Mouse (Mus musculus) liver, postnatal 0 days (tissue): ENCODE data around the gene Stard13. TPM values are rescaled to one million over a fixed set of nuclear protein-coding genes. Genes with fewer than 3 reads are reported as not detected.

Experiments
- ATAC-seq: fragments of 200-750 bp; cut with Nextera tagmentation; 2 replicates; pipeline ENCODE4 v1.8.0; 2017; ENCODE audit warnings: mild to moderate bottlenecking, moderate library complexity
- DNase-seq: peaks from one replicate; pipeline ENCODE4 v3.0.0-alpha.2; 2016
- H3K27ac ChIP-seq: fragments of 300-500 bp; sonication (generic); 2 replicates; pipeline ENCODE4 v1.5.1; 2014; ENCODE audit warnings: antibody characterized with exemption, moderate library complexity, mild to moderate bottlenecking, low read depth
- H3K27me3 ChIP-seq: fragments of 300-500 bp; sonication (generic); 2 replicates; pipeline ENCODE4 v1.6.1; 2014; ENCODE audit warnings: low read length, control low read depth, mixed read lengths; ENCODE audit not compliant: insufficient read depth
- H3K36me3 ChIP-seq: fragments of 300-500 bp; sonication (generic); replicated peaks from 2 replicates; pipeline ENCODE4 v1.6.1; 2014; ENCODE audit warnings: mild to moderate bottlenecking, control low read depth, low read length, moderate library complexity, mixed read lengths; ENCODE audit not compliant: insufficient read depth
- H3K4me1 ChIP-seq: fragments of 300-500 bp; sonication (generic); 2 replicates; pipeline ENCODE4 v1.6.1; 2014; ENCODE audit warnings: antibody characterized with exemption, mild to moderate bottlenecking, control low read depth; ENCODE audit not compliant: insufficient read depth
- H3K4me2 ChIP-seq: fragments of 300-500 bp; sonication (generic); 2 replicates; pipeline ENCODE4 v1.6.1; 2014; ENCODE audit warnings: low read depth, mild to moderate bottlenecking, low read length, moderate library complexity, mixed read lengths
- H3K4me3 ChIP-seq: fragments of 300-500 bp; sonication (generic); 2 replicates; pipeline ENCODE4 v1.5.1; 2014; ENCODE audit warnings: low read depth, low read length
- H3K9ac ChIP-seq: fragments of 300-500 bp; sonication (generic); replicated peaks from 2 replicates; pipeline ENCODE4 v1.6.1; 2014; ENCODE audit warnings: mild to moderate bottlenecking, moderate library complexity
- H3K9me3 ChIP-seq: fragments of 300-500 bp; sonication (generic); 2 replicates; pipeline ENCODE4 v1.6.1; 2016; ENCODE audit warnings: mild to moderate bottlenecking, control low read depth, low read length, mixed read lengths
- CTCF ChIP-seq: sonication (generic); IDR thresholded peaks from 2 replicates; pipeline ENCODE4 v1.5.1; 2016; ENCODE audit warnings: antibody characterized with exemption, low read depth
- EP300 ChIP-seq: IDR thresholded peaks from 2 replicates; pipeline ENCODE4 v1.6.1; 2016; ENCODE audit warnings: antibody characterized with exemption, low read depth, mild to moderate bottlenecking
- WGBS: fragments of 180-500 bp; shearing (Covaris S2); extraction: QIAGEN DNeasy Blood & Tissue Kit; methylation state at CpG from one replicate; pipeline ENCODE4 v1.1.7; 2014; ENCODE audit not compliant: insufficient replicate concordance; 5-methylcytosine and 5-hydroxymethylcytosine counted together
- polyA plus RNA-seq: library from polyadenylated mRNA; unstranded; fragments of >200 nt; fragmentation: Nextera tagmentation; extraction: Ambion mirVana; gene quantifications from 2 replicates; pipeline ENCODE4 v1.2.1, GENCODE M21; 2015

The Stard13 gene
- polyA plus RNA-seq, 1 experiment from 2014 or later, result 1.0 TPM

DNA sequence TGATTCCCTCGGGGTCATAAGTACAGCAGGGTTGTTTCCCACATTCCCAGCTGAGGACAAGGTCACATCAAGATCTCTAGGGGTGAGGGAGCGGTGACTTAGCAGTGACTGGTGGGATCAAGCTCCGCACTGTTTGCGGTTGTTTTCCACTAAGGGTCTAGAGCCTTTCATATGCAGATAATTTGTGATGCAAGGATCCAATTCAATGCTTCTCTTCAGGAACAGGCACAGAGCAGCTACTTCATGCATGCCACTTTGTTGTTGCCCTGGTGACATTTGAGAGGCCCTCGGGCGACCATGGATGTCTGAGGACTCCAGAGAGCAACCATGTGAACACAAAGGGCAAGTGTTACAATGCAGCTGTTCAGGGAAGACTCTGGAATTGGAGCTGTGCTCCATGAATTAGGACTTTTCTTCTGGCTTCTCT is 14.9 kb downstream of the Stard13 start:
- TF ChIP-seq EP300, result no peak
- TF ChIP-seq CTCF, result no peak
- no peaks in the 10 kb centered on the region for H3K36me3 ChIP-seq
- DNase-seq (no peak), ATAC-seq (no peak)
- H3K4me2 ChIP-seq, result no peak overlapping the region
- H3K9ac ChIP-seq, result no peak overlapping the region
- H3K9me3 ChIP-seq, result no peaks in the 10 kb centered on the region
- H3K4me1 ChIP-seq, result no peaks in the 10 kb centered on the region
- H3K27ac ChIP-seq, result no peak overlapping the region
- H3K4me3 ChIP-seq, result no peak overlapping the region
- 60% methylated on average over 6 of the region's 6 CpGs for WGBS
- no peaks in the 10 kb centered on the region for H3K27me3 ChIP-seq

DNA sequence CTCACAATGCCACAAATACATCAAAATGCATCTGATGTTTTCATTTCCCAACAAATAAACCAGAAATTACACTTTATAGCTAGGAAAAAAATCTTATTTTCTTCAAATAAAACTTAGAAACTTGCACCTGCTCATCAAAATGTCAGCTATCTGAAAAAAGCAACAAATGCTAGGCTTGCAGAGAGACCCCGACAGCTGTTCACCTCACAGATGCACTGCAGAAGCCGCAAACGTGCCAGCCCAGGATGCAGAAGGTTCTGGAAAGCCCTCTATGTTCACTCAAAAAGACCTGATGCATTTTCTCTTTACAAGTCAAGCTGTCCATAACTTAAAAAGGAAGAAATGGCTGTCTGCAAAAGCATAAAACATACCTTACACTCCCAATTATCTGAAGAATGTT is 20.5 kb downstream of the Stard13 start:
- no peaks in the 10 kb centered on the region for H3K4me1 ChIP-seq
- no peak overlapping the region for H3K27ac ChIP-seq
- TF ChIP-seq EP300 (no peak), CTCF (no peak)
- no peak for DNase-seq
- 79% methylated on average over 3 of the region's 3 CpGs for WGBS
- H3K27me3 ChIP-seq, result no peaks in the 10 kb centered on the region
- H3K4me3 ChIP-seq, result no peak overlapping the region
- H3K9me3 ChIP-seq, result no peaks in the 10 kb centered on the region
- no peak overlapping the region for H3K9ac ChIP-seq
- H3K4me2 ChIP-seq, result no peak overlapping the region
- no peaks in the 10 kb centered on the region for H3K36me3 ChIP-seq
- ATAC-seq, result no peak

DNA sequence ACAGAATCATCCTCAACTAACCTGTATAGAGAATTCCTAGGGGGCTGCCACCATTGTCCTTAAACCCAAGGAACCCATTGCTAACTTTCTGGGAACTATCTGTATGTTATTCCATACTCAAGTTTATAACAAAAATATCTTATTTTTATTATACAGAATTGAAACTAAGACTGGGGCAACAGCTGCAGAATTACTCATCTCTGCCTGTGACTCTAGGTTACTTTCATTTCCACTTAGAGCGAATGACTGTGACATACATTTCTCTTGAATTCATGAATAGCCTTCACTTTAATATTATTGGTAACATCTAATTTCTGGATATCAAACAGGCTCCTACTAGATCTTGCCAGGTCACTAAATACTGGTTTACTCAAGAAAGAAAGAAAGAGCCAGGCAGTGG is 22.8 kb downstream of the Stard13 start:
- H3K4me1 ChIP-seq, result no peaks in the 10 kb centered on the region
- no peaks in the 10 kb centered on the region for H3K27me3 ChIP-seq
- H3K27ac ChIP-seq, result no peak overlapping the region
- H3K4me3 ChIP-seq, result no peak overlapping the region
- H3K9ac ChIP-seq, result no peak overlapping the region
- ATAC-seq, result no peak
- no peaks in the 10 kb centered on the region for H3K9me3 ChIP-seq
- TF ChIP-seq CTCF (no peak), EP300 (no peak)
- WGBS, result 68% methylated on average over 1 of the region's 1 CpGs
- H3K4me2 ChIP-seq, result no peak overlapping the region
- no peak for DNase-seq
- no peaks in the 10 kb centered on the region for H3K36me3 ChIP-seq

GRCm38 (mm10) chr5:151210060-151210459 is 23.6 kb downstream of the Stard13 start:
- DNase-seq (no peak), ATAC-seq (no peak)
- no peak for TF ChIP-seq CTCF
- TF ChIP-seq EP300, result no peak
- no peak overlapping the region for H3K9ac ChIP-seq
- no peak overlapping the region for H3K4me3 ChIP-seq
- no peaks in the 10 kb centered on the region for H3K9me3 ChIP-seq
- WGBS, result 49% methylated on average over 2 of the region's 2 CpGs
- H3K4me1 ChIP-seq, result no peaks in the 10 kb centered on the region
- no peak overlapping the region for H3K4me2 ChIP-seq
- no peaks in the 10 kb centered on the region for H3K36me3 ChIP-seq
- no peak overlapping the region for H3K27ac ChIP-seq
- no peaks in the 10 kb centered on the region for H3K27me3 ChIP-seq

DNA sequence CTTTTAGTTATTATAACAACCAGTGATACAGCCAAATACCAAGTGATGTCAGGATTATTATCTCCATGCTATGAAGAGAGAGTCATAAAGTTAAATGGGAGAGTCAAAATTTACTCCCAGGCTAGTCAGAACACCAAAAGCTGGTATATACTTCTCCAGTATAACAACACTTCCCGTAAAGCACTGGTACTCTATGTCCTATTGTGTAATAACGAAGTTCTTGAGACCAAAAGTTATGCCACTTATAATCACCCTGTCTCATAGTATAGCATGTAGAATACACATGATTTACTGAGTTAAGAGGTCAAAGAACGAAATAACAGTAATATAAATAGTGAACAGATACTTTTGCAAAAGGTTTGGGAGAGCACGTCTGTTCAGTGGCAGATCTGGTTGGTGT is 28.6 kb downstream of the Stard13 start:
- H3K4me1 ChIP-seq, result no peaks in the 10 kb centered on the region
- ATAC-seq, result no peak
- no peaks in the 10 kb centered on the region for H3K36me3 ChIP-seq
- no peaks in the 10 kb centered on the region for H3K9me3 ChIP-seq
- no peak overlapping the region for H3K27ac ChIP-seq
- no peak overlapping the region for H3K4me2 ChIP-seq
- H3K27me3 ChIP-seq, result no peaks in the 10 kb centered on the region
- no peak overlapping the region for H3K9ac ChIP-seq
- no peak for TF ChIP-seq CTCF
- no peak for TF ChIP-seq EP300
- no peak overlapping the region for H3K4me3 ChIP-seq
- DNase-seq, result no peak
- WGBS, result 78% methylated on average over 4 of the region's 4 CpGs

- ATAC-seq, result no peak
- 67% methylated on average over 5 of the region's 5 CpGs for WGBS
- Histone ChIP-seq H3K4me2 (no peak overlapping the region), H3K9me3 (no peaks in the 10 kb centered on the region), H3K27ac (no peak overlapping the region), H3K27me3 (no peaks in the 10 kb centered on the region), H3K36me3 (no peaks in the 10 kb centered on the region), H3K4me1 (no peaks in the 10 kb centered on the region), H3K4me3 (no peak overlapping the region), H3K9ac (no peak overlapping the region)
- DNase-seq, result no peak
- no peak for TF ChIP-seq CTCF
- no peak for TF ChIP-seq EP300
Measured at GRCm38 (mm10) chr5:151202925-151203324, 30.7 kb downstream of the Stard13 start.

GRCm38 (mm10) chr5:151201220-151201619 is 32.4 kb downstream of the Stard13 start:
- Histone ChIP-seq H3K4me1 (no peaks in the 10 kb centered on the region), H3K4me3 (no peak overlapping the region), H3K27ac (no peak overlapping the region), H3K9ac (no peak overlapping the region), H3K4me2 (no peak overlapping the region), H3K27me3 (no peaks in the 10 kb centered on the region), H3K9me3 (no peaks in the 10 kb centered on the region), H3K36me3 (no peaks in the 10 kb centered on the region)
- ATAC-seq (no peak), DNase-seq (no peak)
- TF ChIP-seq CTCF (no peak), EP300 (no peak)
- 79% methylated on average over 3 of the region's 3 CpGs for WGBS
